Mouse (Mus musculus) urinary bladder, postnatal 36 days (tissue): ENCODE results near the gene H1fx.
A peak's percentile ranks its signal among the peaks of the same experiment; 100 is the strongest.
"Not testable (repeated sequence)": the region's sequence is repeated elsewhere in the genome, so short reads cannot be mapped to it uniquely, and the experiment has no call there.

Experiments
- DNase-seq, 2 experiments: peaks; one replicate each; pipeline ENCODE4 v3.0.0; 2022; ENCODE audit warnings: low spot score in 2 of 2, mixed read lengths in 1 of 2

Gene H1fx

DNA sequence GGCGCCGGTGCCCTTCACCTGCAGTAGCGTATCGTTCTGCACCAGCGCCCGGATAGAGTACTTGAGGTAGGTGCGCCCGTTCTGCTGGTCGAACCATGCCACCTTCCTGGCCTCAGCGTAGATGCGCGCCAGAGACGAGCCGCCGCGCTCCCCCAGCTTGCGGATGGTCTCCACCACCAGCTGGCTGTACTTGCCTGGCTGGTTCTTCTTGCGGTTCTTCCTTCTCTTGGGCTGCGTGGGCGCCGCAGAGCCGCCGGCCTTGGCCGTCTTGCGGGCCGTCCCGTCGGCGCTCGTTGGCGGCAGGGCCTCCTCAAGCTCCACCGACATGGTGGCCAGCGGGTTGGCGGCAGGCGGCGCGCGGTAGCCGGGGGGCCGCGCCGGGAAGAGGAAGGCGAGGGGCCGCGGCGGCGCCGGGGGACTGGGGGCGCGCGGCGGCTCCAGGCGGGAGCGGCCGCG is 379 bp downstream of the H1fx start:
- no peak for DNase-seq

DNA sequence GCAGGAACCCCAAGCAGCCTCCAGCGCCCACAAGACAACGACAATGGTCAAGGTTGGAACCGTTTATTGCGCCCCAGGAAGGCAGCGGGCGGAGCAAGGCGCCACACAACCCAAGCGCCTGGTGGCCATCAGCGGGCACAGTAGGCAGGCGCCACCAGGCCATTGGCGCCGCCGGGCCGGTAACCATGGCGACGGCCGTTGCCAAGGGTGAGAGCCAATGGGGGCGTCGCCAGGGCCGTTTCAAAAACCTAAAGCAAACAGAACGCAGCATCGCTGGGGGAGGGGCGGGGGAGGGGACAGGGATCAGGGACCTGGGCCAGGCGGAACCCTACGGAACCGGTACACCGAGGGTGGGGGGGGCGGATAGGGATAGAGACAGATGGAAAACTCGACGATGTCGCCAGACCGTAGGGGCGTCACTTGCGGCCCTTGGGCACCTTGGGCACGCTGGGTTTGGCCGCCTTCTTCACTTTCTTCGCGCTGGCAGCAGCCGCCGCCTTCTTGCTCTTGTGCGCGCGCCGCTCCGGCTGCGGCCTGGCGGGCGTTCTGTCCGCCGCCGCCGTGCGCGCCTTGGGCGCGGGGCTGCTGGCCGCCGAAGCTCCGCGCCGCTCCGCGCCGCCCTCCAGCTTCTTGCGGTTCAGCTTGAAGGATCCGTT is 935 bp downstream of the H1fx start:
- DNase-seq, result peak in 1 of 2 experiments; percentile 57

DNA sequence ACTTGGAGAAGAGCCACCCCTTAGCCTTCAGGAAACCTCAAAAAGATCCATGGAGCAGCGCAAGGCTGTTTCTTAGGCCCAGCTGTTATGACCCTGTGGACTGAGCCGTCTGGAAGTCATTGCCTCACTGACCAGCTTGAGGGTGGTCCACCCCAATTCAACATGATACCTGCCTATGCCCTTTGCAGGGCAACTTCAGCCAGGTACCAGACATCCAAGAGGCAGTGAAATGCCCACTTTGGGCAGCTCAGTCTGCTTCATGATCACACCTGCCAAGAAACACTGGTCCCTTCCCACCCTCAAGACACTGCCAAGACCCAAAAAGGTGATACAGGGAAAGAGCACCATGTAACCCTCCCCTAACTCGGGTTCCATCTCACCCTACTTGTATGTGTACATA is 1.7 kb downstream of the H1fx start:
- no peak for DNase-seq

DNA sequence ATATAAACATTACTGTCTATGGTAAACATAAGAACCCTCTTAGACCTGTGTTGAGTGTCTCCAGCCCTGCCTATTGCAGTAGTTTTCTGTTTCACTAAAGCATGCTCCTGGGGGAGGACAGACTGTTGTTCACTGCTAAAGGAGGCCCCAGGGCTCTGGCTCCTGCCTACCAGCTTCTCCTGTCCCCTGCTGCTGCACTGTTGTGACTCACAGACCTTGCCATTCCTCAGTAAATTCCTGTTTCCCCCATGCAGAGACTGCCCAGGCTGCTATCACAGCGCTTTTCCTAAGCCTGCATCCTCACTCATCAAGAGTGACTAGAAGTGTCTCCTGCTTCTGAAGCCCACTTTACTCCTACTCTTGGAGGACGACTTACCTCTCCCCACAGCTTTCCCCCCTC is 11.4 kb downstream of the H1fx start:
- DNase-seq, result no peak

DNA sequence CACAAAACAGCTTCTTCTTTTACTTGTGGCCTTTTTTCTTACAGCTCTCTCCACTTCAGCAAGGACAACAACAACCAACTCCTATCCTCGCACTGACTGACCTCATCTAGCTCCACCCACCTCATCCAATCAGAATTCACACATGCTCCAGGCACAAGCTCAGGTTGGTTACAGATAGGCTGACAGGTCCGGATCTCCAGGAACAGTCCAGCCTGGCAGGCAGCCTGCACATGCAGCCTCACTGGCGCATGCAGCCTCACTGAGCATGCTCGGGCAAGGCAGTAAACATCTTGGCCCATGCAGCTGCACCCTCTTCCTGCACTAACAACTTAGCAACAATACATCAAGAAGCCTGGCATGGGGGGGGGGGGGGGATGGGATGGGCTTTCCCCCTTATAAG is 19.0 kb downstream of the H1fx start:
- not testable (repeated sequence) for DNase-seq

DNA sequence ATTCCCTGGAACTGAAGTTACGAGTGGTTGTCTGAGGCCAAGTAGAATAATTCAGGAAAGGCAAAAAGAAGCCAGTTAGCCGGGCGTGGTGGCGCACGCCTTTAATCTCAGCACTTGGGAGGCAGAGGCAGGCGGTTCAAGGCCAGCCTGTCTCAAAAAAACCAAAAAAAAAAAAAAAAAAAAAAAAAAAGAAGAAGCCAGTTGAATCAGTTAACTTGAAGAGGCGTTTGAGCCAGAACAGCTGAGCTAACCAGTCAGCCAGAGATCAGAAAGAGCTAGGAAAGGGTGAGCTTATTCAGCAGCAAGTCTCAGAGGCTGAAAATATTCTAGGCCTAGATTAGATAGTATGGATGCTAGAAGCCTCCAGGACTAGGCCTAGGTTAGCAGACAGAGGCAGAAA is 39.3 kb downstream of the H1fx start:
- no peak for DNase-seq

DNA sequence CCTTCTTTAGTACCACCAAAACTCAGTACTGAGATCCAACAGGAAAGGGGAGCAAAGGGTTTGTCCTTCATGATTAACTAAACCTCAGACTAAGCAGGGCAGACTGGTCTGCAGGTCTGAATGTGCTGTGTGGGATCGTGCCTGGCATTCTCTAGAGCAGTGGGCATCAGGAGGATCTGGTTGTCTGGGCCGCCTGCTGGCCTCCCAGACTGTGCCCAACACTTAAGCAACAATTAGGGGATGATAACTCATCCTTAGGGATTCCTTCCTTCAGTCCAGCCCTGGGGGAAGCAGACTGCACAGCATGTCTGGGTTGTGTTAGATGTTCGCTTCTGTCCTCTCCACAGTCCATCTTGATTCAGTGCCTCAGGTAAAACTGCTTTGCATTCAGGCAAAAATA is 42.5 kb downstream of the H1fx start:
- DNase-seq, result no peak

DNA sequence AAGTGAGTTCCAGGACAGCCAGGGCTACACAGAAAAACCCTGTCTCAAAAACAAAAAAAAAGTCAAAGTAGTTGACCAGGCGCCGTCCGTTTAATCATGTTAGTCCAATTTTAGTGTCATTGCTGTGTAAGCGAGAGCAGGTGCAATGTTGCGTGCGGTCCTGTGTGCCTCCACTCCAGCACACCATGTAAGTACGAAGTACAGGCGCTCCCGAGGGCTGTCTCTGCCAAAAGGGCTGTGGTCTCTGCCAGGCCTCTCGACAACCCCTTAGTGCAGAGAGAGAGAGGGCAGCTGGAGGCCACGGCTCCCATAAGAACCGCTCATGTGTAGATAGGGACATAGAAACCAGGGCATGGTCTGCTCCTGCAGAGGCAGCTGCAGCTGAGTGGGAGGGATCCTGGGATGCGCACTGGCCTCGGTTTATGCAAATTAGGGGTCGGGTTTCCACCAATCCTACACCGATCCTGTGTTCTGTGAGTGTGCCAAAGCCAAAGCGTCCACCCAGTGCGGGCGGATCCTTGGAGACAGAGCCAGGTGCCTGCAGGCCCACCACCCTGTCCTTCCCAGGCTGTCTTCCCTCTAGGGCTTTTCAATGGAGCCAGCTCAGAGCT is 44.2 kb downstream of the H1fx start:
- no peak for DNase-seq

DNA sequence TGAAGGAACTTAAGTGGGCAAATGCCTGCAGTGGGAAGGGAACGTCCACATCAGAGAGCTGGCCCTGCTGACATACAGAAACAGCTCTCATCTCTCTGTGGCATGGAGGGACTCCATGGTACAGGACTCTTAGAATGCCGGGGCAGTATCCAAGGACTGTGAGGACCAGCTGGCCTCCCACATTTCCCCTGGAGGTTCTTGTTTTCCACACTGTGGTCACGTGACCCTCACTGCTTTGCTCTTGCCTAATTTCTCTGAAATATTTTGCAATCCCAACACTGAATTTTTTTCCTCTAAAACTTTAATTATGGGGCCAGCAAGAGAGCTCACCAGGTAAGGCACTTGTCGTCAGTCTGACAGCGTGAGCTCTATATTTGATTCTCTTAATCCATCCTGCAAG is 46.4 kb downstream of the H1fx start:
- peak in 1 of 2 experiments; percentile 19 for DNase-seq
